Mouse (Mus musculus) lung, adult 2 months (tissue): Measurements from ENCODE around the gene Prss33. TPM values are rescaled to one million over a fixed set of nuclear protein-coding genes. Genes with fewer than 3 reads are reported as not detected.

ENCODE experiments used
- DNase-seq: peaks from one replicate; pipeline ENCODE4 v3.0.0; 2022
- H3K4me1 ChIP-seq: fragments of 200-500 bp; 2 replicates; pipeline ENCODE4 v1.6.1; 2011; ENCODE audit warnings: low read length; ENCODE audit not compliant: control insufficient read depth, insufficient read depth
- H3K4me3 ChIP-seq: fragments of 200-500 bp; replicated peaks from 2 replicates; pipeline ENCODE3; 2011; ENCODE audit warnings: low read depth, mild to moderate bottlenecking, control low read depth, low read length; ENCODE audit errors: extremely low read depth
- CTCF ChIP-seq: fragments of 200-500 bp; IDR thresholded peaks from 2 replicates; pipeline ENCODE4 v1.5.1; 2011; ENCODE audit warnings: mild to moderate bottlenecking, low read length, control low read depth; ENCODE audit not compliant: insufficient read depth
- POLR2A ChIP-seq: fragments of 200-500 bp; IDR thresholded peaks from 2 replicates; pipeline ENCODE4 v1.6.1; 2011; ENCODE audit warnings: low read depth, mild to moderate bottlenecking, control low read depth, low read length, borderline replicate concordance; ENCODE audit errors: extremely low read depth
- WGBS: fragments of 180-500 bp; shearing (Covaris S2); methylation state at CpG from one replicate; pipeline ENCODE4 v1.1.7; 2018; 5-methylcytosine and 5-hydroxymethylcytosine counted together
- polyA plus RNA-seq: library from polyadenylated mRNA; depleted of rRNA; stranded (reverse); fragments of >200 nt; gene quantifications from 2 replicates; pipeline ENCODE4 v1.2.3, GENCODE M21; 2012

Prss33 gene
- polyA plus RNA-seq, 1 experiment: not detected

- TF ChIP-seq POLR2A: peak; percentile 67; the same call in 1 of the 2 replicates
- TF ChIP-seq CTCF: peak; percentile 56
- Histone ChIP-seq H3K4me3 (peak within 1 kb of the TSS; percentile 93), H3K4me1 (no peaks in the 10 kb centered on the region)
- DNase-seq: peak; percentile 83
- under 1% methylated on average over 32 of the region's 42 CpGs for WGBS
Observed at GRCm38 (mm10) chr17:23829064-23829619, 6.7 kb downstream of the Prss33 start, which contains the start of gene Elob. Gene Elob, minus strand, starts transcription at chr17:23829136.

- no peaks in the 10 kb centered on the region for H3K4me1 ChIP-seq
- peak; percentile 63 for DNase-seq
- TF ChIP-seq POLR2A: 0 out of 2 replicates have a peak, but pooled peaks have one; percentile 11
- TF ChIP-seq CTCF: no peak
- peak overlapping the region; percentile 93 for H3K4me3 ChIP-seq
- under 1% methylated on average over 47 of the region's 47 CpGs for whole genome bisulfite sequencing
Observed at GRCm38 (mm10) chr17:23828271-23829001, 7.4 kb downstream of the Prss33 start.

- TF ChIP-seq POLR2A (no peak), CTCF (no peak)
- no peak for DNase-seq
- WGBS: 74% methylated on average over 4 of the region's 4 CpGs
- no peaks in the 10 kb centered on the region for H3K4me1 ChIP-seq
- no peak overlapping the region for H3K4me3 ChIP-seq
Observed at GRCm38 (mm10) chr17:23825591-23825990, 10.3 kb downstream of the Prss33 start.

- DNase-seq: no peak
- TF ChIP-seq POLR2A: 0 out of 2 replicates have a peak, but pooled peaks have one; percentile 10
- no peak for TF ChIP-seq CTCF
- WGBS: 87% methylated on average over 12 of the region's 12 CpGs
- no peak overlapping the region for H3K4me3 ChIP-seq
- no peaks in the 10 kb centered on the region for H3K4me1 ChIP-seq
Observed at GRCm38 (mm10) chr17:23823614-23824013, 12.2 kb downstream of the Prss33 start.

GRCm38 (mm10) chr17:23823018-23823417, 12.8 kb downstream of the Prss33 start:
- Histone ChIP-seq H3K4me3 (no peak overlapping the region), H3K4me1 (no peaks in the 10 kb centered on the region)
- 80% methylated on average over 16 of the region's 16 CpGs for WGBS
- DNase-seq: no peak
- TF ChIP-seq POLR2A (no peak), CTCF (no peak)

GRCm38 (mm10) chr17:23822094-23822493, 13.8 kb downstream of the Prss33 start:
- DNase-seq: no peak
- TF ChIP-seq POLR2A (no peak), CTCF (no peak)
- 63% methylated on average over 6 of the region's 6 CpGs for WGBS
- Histone ChIP-seq H3K4me3 (no peak overlapping the region), H3K4me1 (no peaks in the 10 kb centered on the region)

GRCm38 (mm10) chr17:23820731-23821130, 15.1 kb downstream of the Prss33 start:
- H3K4me3 ChIP-seq: no peak overlapping the region
- H3K4me1 ChIP-seq: no peaks in the 10 kb centered on the region
- DNase-seq: no peak
- no peak for TF ChIP-seq POLR2A
- no peak for TF ChIP-seq CTCF
- 98% methylated on average over 5 of the region's 5 CpGs for WGBS

GRCm38 (mm10) chr17:23819235-23819634, 16.6 kb downstream of the Prss33 start:
- TF ChIP-seq CTCF (no peak), POLR2A (no peak)
- WGBS: 96% methylated on average over 25 of the region's 25 CpGs
- Histone ChIP-seq H3K4me1 (no peaks in the 10 kb centered on the region), H3K4me3 (no peak overlapping the region)
- DNase-seq: no peak

- H3K4me3 ChIP-seq: no peak overlapping the region
- TF ChIP-seq CTCF (no peak), POLR2A (no peak)
- no peaks in the 10 kb centered on the region for H3K4me1 ChIP-seq
- DNase-seq: no peak
- 98% methylated on average over 8 of the region's 8 CpGs for whole genome bisulfite sequencing
Observed at GRCm38 (mm10) chr17:23818579-23818978, 17.3 kb downstream of the Prss33 start.

GRCm38 (mm10) chr17:23815641-23816040, 20.2 kb downstream of the Prss33 start:
- no peak for TF ChIP-seq POLR2A
- no peak for TF ChIP-seq CTCF
- H3K4me3 ChIP-seq: no peak overlapping the region
- DNase-seq: no peak
- 99% methylated on average over 16 of the region's 16 CpGs for WGBS
- no peaks in the 10 kb centered on the region for H3K4me1 ChIP-seq
